Mouse (Mus musculus) liver, embryonic 13.5 days (tissue): ENCODE measurements around the gene Mybpc2. TPM values are rescaled to one million over a fixed set of nuclear protein-coding genes. Genes with fewer than 3 reads are reported as not detected.

Experiments
- ATAC-seq: fragments of 200-750 bp; cut with Nextera tagmentation; 2 replicates; pipeline ENCODE4 v1.8.0; 2017; ENCODE audit warnings: low read depth, mild to moderate bottlenecking, moderate number of reproducible peaks, moderate library complexity
- DNase-seq: peaks from one replicate; pipeline ENCODE4 v3.0.0; 2022
- H3K27ac ChIP-seq: fragments of 300-500 bp; sonication (generic); 2 replicates; pipeline ENCODE4 v1.5.1; 2015; ENCODE audit warnings: moderate library complexity, mild to moderate bottlenecking, inconsistent platforms
- H3K27me3 ChIP-seq: fragments of 300-500 bp; sonication (generic); 2 replicates; pipeline ENCODE4 v1.6.1; 2015; ENCODE audit warnings: mild to moderate bottlenecking, inconsistent platforms
- H3K36me3 ChIP-seq: fragments of 300-500 bp; sonication (generic); 2 replicates; pipeline ENCODE4 v1.6.1; 2015; ENCODE audit warnings: mild to moderate bottlenecking, inconsistent platforms
- H3K4me1 ChIP-seq: fragments of 300-500 bp; sonication (generic); replicated peaks from 2 replicates; pipeline ENCODE4 v1.6.1; 2015; ENCODE audit warnings: inconsistent platforms
- H3K4me2 ChIP-seq: fragments of 300-500 bp; sonication (generic); 2 replicates; pipeline ENCODE4 v1.6.1; 2015; ENCODE audit warnings: inconsistent platforms, mild to moderate bottlenecking, moderate library complexity
- H3K4me3 ChIP-seq: fragments of 300-500 bp; sonication (generic); replicated peaks from 2 replicates; pipeline ENCODE4 v1.5.1; 2015; ENCODE audit warnings: mild to moderate bottlenecking, inconsistent platforms
- H3K9ac ChIP-seq: fragments of 300-500 bp; sonication (generic); 2 replicates; pipeline ENCODE4 v1.6.1; 2015; ENCODE audit warnings: mild to moderate bottlenecking, inconsistent platforms
- H3K9me3 ChIP-seq: fragments of 300-500 bp; sonication (generic); replicated peaks from 2 replicates; pipeline ENCODE4 v1.6.1; 2016; ENCODE audit warnings: inconsistent platforms
- WGBS: fragments of 180-500 bp; shearing (Covaris S2); methylation state at CpG from one replicate; pipeline ENCODE4 v1.1.7; 2015; ENCODE audit not compliant: insufficient replicate concordance; 5-methylcytosine and 5-hydroxymethylcytosine counted together
- polyA plus RNA-seq: library from polyadenylated mRNA; unstranded; fragments of >200 nt; fragmentation: Nextera tagmentation; extraction: Ambion mirVana; gene quantifications from 2 replicates; pipeline ENCODE4 v1.2.1, GENCODE M21; 2015

The Mybpc2 gene
- polyA plus RNA-seq, 1 experiment from 2014 or later: not detected

GRCm38 (mm10) chr7:44553826-44554225 lies 29.4 kb upstream of the Mybpc2 start, which contains the start of gene Nr1h2:
Gene Nr1h2, minus strand, starts transcription at chr7:44553951.
- Histone ChIP-seq H3K27me3 (no peaks in the 10 kb centered on the region), H3K9me3 (no peaks in the 10 kb centered on the region), H3K36me3 (peaks cover 34% of the 10 kb centered on the region), H3K4me3 (peak within 1 kb of the TSS; percentile 99), H3K27ac (peak within 1 kb of the TSS; percentile 98), H3K4me1 (peaks cover 16% of the 10 kb centered on the region), H3K9ac (peak within 1 kb of the TSS; percentile 87), H3K4me2 (peak within 1 kb of the TSS; percentile 82)
- WGBS: under 1% methylated on average over 22 of the region's 22 CpGs
- DNase-seq (peak; percentile 93), ATAC-seq (peak; percentile 76)

GRCm38 (mm10) chr7:44553196-44553764 lies 28.8 kb upstream of the Mybpc2 start:
- Histone ChIP-seq H3K4me1 (peaks cover 16% of the 10 kb centered on the region), H3K9me3 (no peaks in the 10 kb centered on the region), H3K27me3 (no peaks in the 10 kb centered on the region), H3K9ac (peak overlapping the region; percentile 87), H3K4me2 (peak overlapping the region; percentile 82), H3K4me3 (peak overlapping the region; percentile 99), H3K36me3 (peaks cover 34% of the 10 kb centered on the region), H3K27ac (peak overlapping the region; percentile 98)
- ATAC-seq: peak; percentile 47
- WGBS: 1% methylated on average over 31 of the region's 32 CpGs
- peak; percentile 74 for DNase-seq

GRCm38 (mm10) chr7:44552141-44552908 lies 27.9 kb upstream of the Mybpc2 start:
- no peak for ATAC-seq
- WGBS: 86% methylated on average over 31 of the region's 31 CpGs
- H3K9me3 ChIP-seq: no peaks in the 10 kb centered on the region
- H3K27me3 ChIP-seq: no peaks in the 10 kb centered on the region
- H3K9ac ChIP-seq: no peak overlapping the region
- H3K4me2 ChIP-seq: peak overlapping the region; percentile 82
- H3K27ac ChIP-seq: peak overlapping the region; percentile 98
- peak overlapping the region; percentile 99 for H3K4me3 ChIP-seq
- peaks cover 25% of the 10 kb centered on the region for H3K4me1 ChIP-seq
- no peak for DNase-seq
- peaks cover 34% of the 10 kb centered on the region for H3K36me3 ChIP-seq

GRCm38 (mm10) chr7:44551731-44552130 lies 27.3 kb upstream of the Mybpc2 start:
- 88% methylated on average over 22 of the region's 22 CpGs for WGBS
- Histone ChIP-seq H3K27ac (no peak overlapping the region), H3K36me3 (peaks cover 35% of the 10 kb centered on the region), H3K4me2 (no peak overlapping the region), H3K9me3 (no peaks in the 10 kb centered on the region), H3K4me3 (no peak overlapping the region), H3K9ac (no peak overlapping the region), H3K4me1 (peaks cover 30% of the 10 kb centered on the region), H3K27me3 (no peaks in the 10 kb centered on the region)
- no peak for DNase-seq
- ATAC-seq: no peak

- ATAC-seq (no peak), DNase-seq (no peak)
- WGBS: 91% methylated on average over 21 of the region's 21 CpGs
- no peaks in the 10 kb centered on the region for H3K27me3 ChIP-seq
- no peak overlapping the region for H3K9ac ChIP-seq
- H3K36me3 ChIP-seq: peaks cover 39% of the 10 kb centered on the region
- H3K4me3 ChIP-seq: no peak overlapping the region
- H3K4me1 ChIP-seq: peaks cover 33% of the 10 kb centered on the region
- H3K27ac ChIP-seq: no peak overlapping the region
- H3K9me3 ChIP-seq: no peaks in the 10 kb centered on the region
- H3K4me2 ChIP-seq: no peak overlapping the region
Observed at GRCm38 (mm10) chr7:44551301-44551700, 26.8 kb upstream of the Mybpc2 start.

GRCm38 (mm10) chr7:44550409-44550678 lies 25.9 kb upstream of the Mybpc2 start:
- Histone ChIP-seq H3K4me2 (no peak overlapping the region), H3K27ac (no peak overlapping the region), H3K4me3 (no peak overlapping the region), H3K9ac (no peak overlapping the region), H3K4me1 (peaks cover 33% of the 10 kb centered on the region), H3K9me3 (no peaks in the 10 kb centered on the region), H3K36me3 (peaks cover 47% of the 10 kb centered on the region), H3K27me3 (no peaks in the 10 kb centered on the region)
- no peak for ATAC-seq
- 87% methylated on average over 12 of the region's 12 CpGs for WGBS
- no peak for DNase-seq

GRCm38 (mm10) chr7:44549621-44550408 lies 25.4 kb upstream of the Mybpc2 start:
- H3K27me3 ChIP-seq: no peaks in the 10 kb centered on the region
- H3K36me3 ChIP-seq: peaks cover 52% of the 10 kb centered on the region
- no peak overlapping the region for H3K27ac ChIP-seq
- H3K4me1 ChIP-seq: peaks cover 33% of the 10 kb centered on the region
- no peak overlapping the region for H3K4me3 ChIP-seq
- DNase-seq (no peak), ATAC-seq (no peak)
- no peak overlapping the region for H3K9ac ChIP-seq
- no peak overlapping the region for H3K4me2 ChIP-seq
- no peaks in the 10 kb centered on the region for H3K9me3 ChIP-seq
- WGBS: 89% methylated on average over 23 of the region's 23 CpGs

- H3K9ac ChIP-seq: peak within 1 kb of the TSS; percentile 83
- peak within 1 kb of the TSS; percentile 85 for H3K27ac ChIP-seq
- H3K36me3 ChIP-seq: peaks cover 62% of the 10 kb centered on the region
- no peaks in the 10 kb centered on the region for H3K27me3 ChIP-seq
- peak within 1 kb of the TSS; percentile 92 for H3K4me2 ChIP-seq
- DNase-seq: peak; percentile 100
- H3K4me1 ChIP-seq: peaks cover 30% of the 10 kb centered on the region
- peak within 1 kb of the TSS; percentile 66 for H3K4me3 ChIP-seq
- ATAC-seq: peak; percentile 94
- H3K9me3 ChIP-seq: no peaks in the 10 kb centered on the region
- under 1% methylated on average over 43 of the region's 43 CpGs for WGBS
Observed at GRCm38 (mm10) chr7:44548497-44549087, 24.1 kb upstream of the Mybpc2 start, which contains the start of gene Pold1. Gene Pold1, minus strand, starts transcription at chr7:44548849.

- H3K36me3 ChIP-seq: peaks cover 71% of the 10 kb centered on the region
- H3K4me1 ChIP-seq: peaks cover 22% of the 10 kb centered on the region
- peak overlapping the region; percentile 92 for H3K4me2 ChIP-seq
- H3K27me3 ChIP-seq: no peaks in the 10 kb centered on the region
- peak overlapping the region; percentile 85 for H3K27ac ChIP-seq
- no peaks in the 10 kb centered on the region for H3K9me3 ChIP-seq
- peak overlapping the region; percentile 83 for H3K9ac ChIP-seq
- ATAC-seq (no peak), DNase-seq (no peak)
- 26% methylated on average over 5 of the region's 5 CpGs for WGBS
- H3K4me3 ChIP-seq: peak overlapping the region; percentile 66
Observed at GRCm38 (mm10) chr7:44547725-44548124, 23.3 kb upstream of the Mybpc2 start.

- no peaks in the 10 kb centered on the region for H3K9me3 ChIP-seq
- H3K36me3 ChIP-seq: peaks cover 71% of the 10 kb centered on the region
- ATAC-seq: no peak
- DNase-seq: no peak
- peak overlapping the region; percentile 85 for H3K27ac ChIP-seq
- 92% methylated on average over 13 of the region's 13 CpGs for WGBS
- peak overlapping the region; percentile 92 for H3K4me2 ChIP-seq
- H3K27me3 ChIP-seq: no peaks in the 10 kb centered on the region
- peak overlapping the region; percentile 83 for H3K9ac ChIP-seq
- H3K4me3 ChIP-seq: peak overlapping the region; percentile 66
- peaks cover 17% of the 10 kb centered on the region for H3K4me1 ChIP-seq
Observed at GRCm38 (mm10) chr7:44547041-44547440, 22.6 kb upstream of the Mybpc2 start.

GRCm38 (mm10) chr7:44546274-44546673 lies 21.8 kb upstream of the Mybpc2 start:
- DNase-seq (no peak), ATAC-seq (no peak)
- H3K4me2 ChIP-seq: no peak overlapping the region
- H3K4me1 ChIP-seq: peaks cover 17% of the 10 kb centered on the region
- 92% methylated on average over 3 of the region's 3 CpGs for WGBS
- H3K27me3 ChIP-seq: no peaks in the 10 kb centered on the region
- peaks cover 71% of the 10 kb centered on the region for H3K36me3 ChIP-seq
- H3K27ac ChIP-seq: no peak overlapping the region
- H3K9me3 ChIP-seq: no peaks in the 10 kb centered on the region
- no peak overlapping the region for H3K4me3 ChIP-seq
- no peak overlapping the region for H3K9ac ChIP-seq
